Mouse (Mus musculus) B cell, adult 2 months (primary cell): ENCODE results near the gene Mcm10.
A peak's percentile ranks its signal among the peaks of the same experiment; 100 is the strongest.

Experiments used
- DNase-seq, 2 experiments: peaks; one replicate each; pipeline ENCODE4 v3.0.0; 2022

The Mcm10 gene

DNA sequence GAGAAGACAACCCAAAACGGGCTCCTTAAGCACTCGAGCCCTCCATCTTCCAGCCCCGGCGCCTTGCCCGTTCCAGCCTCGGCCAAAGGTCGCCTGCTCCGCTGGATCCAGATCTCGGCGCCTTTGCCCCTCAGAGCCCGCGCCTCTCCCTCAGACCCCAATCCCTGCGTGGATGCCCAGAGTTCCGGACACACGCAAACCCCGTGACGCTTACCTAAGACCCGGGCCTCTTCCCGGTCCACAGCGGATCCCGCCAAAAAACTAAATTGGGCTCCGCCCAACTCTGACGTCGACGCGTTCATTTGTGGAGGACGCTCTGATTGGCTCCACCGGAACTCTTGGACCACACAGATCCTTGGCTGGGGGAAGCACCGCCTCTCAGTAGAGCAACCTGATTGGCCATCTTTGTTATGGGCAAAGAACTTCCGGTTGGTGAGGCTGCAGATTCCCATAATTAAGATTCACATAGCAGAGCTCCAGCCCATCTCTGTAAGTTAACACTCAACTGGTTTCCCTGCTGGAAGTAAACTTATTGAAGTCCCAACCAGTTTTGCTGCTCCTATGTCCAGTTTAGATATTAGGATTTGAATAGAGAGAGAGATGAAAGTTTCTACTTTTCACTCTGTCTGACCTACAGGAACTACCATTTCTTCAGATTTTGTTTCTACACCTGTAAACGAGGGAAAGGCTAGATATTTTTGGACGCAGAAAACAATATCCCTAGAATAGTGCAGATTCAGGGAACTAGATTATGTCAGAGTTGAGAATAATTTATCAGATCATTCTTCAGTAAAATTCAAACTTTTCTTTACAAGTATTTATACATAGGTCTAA, at the start of gene Mcm10:
Mcm10 (minus strand) TSS at position 301 of the 834 bp plus-strand sequence.
- peak; percentile 89 to 90 for DNase-seq

- no peak for DNase-seq
Observed at GRCm38 (mm10) chr2:5061133-5061708, 48.6 kb upstream of the Mcm10 start.

- DNase-seq = no peak
Observed at GRCm38 (mm10) chr2:5059997-5060396, 47.4 kb upstream of the Mcm10 start.

- no peak for DNase-seq
Observed at GRCm38 (mm10) chr2:5058436-5058835, 45.8 kb upstream of the Mcm10 start.

GRCm38 (mm10) chr2:5050562-5050961, 38.0 kb upstream of the Mcm10 start:
- DNase-seq = no peak

DNA sequence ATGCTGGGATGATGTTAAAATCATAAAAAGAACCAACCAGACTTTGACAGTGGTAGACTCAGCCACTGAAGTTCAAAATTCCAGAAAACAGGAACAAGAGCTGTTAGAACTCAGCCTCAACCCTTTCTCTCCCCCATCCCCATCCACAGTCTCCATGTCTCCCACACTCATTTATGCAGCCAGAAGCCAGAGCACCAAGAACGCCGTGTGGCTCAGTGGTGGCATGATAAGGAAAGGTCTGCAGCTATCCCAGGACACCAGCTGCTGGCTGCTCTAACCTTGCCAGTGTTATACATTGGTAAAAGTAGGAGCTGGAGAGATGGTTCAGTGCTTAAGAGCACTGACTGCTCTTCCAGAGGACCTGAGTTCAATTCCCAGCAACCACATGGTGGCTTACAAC, 34.4 kb upstream of the Mcm10 start:
- no peak for DNase-seq

- peak; percentile 59 for DNase-seq
Observed at GRCm38 (mm10) chr2:5045269-5045965, 32.8 kb upstream of the Mcm10 start.

- no peak for DNase-seq
Observed at GRCm38 (mm10) chr2:5044321-5044720, 31.7 kb upstream of the Mcm10 start.

- no peak for DNase-seq
Observed at GRCm38 (mm10) chr2:5043476-5043761, 30.8 kb upstream of the Mcm10 start.

- DNase-seq = no peak
Observed at GRCm38 (mm10) chr2:5042616-5043475, 30.3 kb upstream of the Mcm10 start.

GRCm38 (mm10) chr2:5041854-5042253, 29.3 kb upstream of the Mcm10 start:
- no peak for DNase-seq

DNA sequence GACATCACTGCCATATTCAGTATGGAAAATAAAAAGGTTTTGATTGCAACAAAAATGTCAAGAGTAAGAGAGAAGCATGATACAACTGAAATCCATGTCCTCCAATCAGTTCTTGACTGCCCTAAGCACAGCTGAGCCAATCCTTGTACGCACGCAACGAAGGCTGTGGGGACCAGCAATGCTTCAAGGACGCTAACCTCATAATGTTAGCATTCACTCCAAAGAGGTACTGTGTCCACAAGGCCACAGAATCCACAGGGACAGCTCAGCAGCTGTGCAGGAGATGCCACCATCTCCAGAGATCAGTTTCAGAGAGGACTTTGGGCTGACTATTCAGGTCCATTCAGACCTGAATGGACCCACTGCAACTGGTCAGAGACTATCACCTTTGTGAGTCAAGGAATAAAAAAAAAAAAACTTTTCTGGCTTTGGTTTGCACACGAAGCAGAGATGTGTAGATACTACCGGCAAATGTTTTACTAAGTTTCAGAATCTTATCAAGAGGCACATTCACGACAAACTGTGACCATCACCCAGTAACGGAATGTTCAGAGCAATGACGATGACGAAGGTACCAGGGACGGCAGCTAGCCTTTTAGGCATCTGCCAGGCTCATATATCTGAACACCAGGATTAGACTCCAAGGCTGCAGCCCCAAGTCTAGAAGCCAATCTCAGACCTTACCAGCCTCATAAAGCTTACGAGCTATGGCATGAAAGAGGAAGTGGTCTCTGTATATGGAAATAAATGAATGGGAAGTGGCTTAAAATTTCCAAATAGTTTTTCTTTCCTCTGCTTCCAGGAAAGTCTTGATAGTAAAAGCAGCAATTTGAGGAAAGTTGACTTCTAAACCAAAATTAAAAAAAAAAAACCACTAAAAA, 27.9 kb upstream of the Mcm10 start:
- no peak for DNase-seq

DNA sequence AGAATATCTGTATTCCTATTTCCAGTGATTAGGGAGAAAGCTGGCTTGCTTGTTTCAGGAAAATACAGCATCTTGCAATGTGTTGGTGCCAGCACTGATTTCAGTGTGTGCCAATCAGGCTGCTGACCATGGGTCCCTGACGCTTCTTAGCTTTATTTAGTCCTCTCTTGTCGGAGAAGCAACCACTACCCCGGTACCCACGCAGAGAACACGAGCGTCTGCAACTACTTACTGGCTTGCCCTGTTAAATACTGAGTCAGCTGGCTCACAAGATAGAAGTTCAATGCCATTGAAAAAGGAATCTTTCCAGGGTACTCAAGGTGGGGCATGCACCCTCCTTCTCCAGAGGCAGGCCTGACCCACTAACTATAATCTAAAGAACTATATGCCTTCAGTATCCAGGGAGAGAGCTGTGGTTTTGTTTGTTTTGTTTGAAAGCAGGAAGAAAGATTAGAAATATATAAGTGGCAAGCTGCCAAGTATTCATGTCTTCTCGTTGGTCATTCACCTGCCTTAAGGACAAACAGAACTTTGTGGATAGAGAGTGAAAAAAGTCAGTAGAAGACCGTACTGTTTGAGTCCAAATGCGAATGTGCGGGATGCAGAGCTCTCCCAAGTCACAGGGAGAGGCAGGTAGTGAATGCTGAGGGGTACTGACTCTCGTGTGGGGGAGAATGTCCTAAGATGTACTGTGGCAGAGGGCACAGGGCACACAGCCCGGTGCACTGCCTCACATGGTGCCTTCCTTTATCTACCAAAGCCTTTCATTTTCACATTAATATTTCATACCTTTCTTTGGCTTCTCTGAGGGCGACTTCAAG, 27.0 kb upstream of the Mcm10 start:
- no peak for DNase-seq

GRCm38 (mm10) chr2:5038320-5038719, 25.7 kb upstream of the Mcm10 start:
- DNase-seq = no peak

GRCm38 (mm10) chr2:5037390-5037789, 24.8 kb upstream of the Mcm10 start:
- DNase-seq = no peak

DNA sequence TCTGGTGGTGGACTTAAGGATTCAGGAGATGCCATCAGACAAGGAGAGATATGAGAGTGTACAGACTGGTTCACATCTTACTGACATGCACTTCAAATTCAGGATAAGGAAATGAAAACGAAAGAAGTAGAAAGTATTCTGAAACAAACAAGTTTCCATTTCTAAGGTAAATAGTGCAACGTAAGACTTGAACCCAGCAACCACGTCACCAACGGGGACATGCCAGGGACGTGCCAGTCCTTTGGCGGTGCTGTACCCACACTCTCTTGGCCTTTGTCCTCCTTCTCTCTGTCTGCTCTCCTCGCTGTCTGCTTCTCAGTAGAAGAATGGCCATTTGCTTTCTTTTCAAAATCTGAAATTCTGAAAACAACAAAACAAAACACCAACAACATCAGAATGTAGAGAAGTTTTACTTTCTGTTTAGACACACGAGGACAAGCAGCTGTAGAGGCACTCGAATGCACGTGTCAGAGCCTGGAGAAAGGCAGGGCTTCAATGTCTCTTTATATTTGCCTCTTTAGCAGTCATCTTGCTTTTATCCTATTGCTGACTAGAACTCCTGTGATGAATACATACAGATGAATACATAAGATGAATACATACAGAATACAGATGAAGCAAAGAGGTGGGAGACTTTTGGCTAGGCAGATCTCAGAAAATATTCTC, 24.0 kb upstream of the Mcm10 start:
- no peak for DNase-seq

DNA sequence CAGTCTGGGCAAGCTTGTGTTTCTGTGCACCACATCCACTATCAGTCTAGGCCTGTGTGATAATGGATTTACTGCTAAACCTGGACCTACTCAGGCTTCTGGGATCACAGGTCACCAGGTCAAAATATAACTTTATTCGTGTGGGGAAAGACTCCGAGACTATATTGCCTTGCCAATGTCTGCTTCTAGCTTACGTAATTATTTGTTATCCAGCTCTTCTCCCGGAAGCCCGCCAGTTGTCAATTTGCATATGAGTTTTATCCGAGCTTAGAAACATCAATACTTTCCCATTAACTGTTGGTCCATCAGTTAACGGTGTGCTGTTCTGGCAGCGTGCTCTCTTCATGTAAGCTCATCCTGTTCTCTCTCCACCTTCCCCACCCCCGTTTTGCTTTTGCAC, 22.6 kb upstream of the Mcm10 start:
- no peak for DNase-seq

DNA sequence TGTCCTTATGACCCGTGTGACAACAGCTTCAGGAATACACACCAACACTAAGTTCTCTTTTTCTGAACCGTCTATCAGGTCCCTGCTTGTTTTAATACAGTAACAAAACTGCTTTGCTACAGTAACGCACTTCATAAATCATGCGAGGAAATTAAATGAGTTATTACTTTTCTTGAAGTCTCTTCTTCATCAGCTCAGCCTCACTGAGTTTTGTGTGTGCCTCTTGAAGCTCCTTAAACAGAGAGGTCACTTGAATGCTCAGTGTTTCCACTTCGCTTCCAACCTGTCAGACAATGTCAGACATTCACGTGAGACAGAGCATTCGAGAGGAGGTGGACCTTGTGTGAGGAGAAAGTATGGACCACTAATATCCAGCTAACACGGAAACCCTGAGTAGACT, 22.2 kb upstream of the Mcm10 start:
- no peak for DNase-seq

DNA sequence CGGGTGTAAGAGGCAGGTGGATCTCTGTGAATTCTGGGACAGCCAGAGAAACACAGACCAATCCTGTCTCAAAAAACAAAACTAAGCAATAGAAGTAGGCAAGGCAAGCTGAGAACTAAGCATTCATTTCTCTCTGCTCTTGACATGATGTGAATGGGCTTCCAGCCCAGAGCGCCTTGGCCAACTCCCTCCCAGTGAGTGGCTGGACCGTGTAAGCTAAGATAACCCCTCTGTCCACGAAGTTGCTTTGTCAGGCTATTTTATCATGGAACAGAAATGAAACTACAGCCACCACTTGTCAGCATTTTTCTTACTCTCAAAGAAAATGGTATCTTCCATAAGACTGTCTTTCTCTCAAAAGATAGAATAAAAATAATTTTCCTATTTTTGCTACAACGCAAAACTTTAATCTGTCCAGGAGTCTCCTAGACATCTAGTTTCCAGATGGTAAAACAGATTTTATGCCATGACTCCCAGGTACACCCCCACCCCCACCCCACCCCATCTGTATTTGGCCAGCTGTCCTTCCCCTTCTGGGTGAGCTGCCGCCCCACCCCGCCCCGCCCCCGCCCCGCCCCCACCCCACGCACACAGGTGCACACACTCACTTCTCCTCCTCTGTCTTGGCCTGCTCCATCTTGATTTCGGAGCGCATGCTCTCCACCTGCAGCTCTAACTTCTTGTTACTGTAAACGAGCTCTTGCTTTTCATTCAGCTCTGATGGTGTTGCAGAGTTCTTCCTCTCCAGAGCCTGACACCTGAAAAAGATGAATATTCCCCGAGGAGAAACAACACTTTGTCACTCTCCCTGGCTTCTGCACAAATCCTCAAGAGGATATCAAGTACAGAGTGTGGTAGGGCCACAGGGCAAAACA, 21.2 kb upstream of the Mcm10 start:
- DNase-seq = no peak

- DNase-seq = no peak
Observed at GRCm38 (mm10) chr2:5032665-5033064, 20.1 kb upstream of the Mcm10 start.
